Mouse (Mus musculus): ENCODE measurements at regions not wholly inside any gene's neighbourhood (a gene's known extent, or its start where the extent isn't known, plus 50 kb on each side); places are given as distances from the start of the nearest gene placed in this dataset.
"Not testable (repeated sequence)": the region's sequence is repeated elsewhere in the genome, so short reads cannot be mapped to it uniquely, and the experiment has no call there.

GRCm38 (mm10) chr9:14058592-14059227, 216.2 kb upstream of the Sesn3 start:
- no peak for DNase-seq (ENCODE audit: low spot score in 2 of 2)

GRCm38 (mm10) chr9:14059228-14059779, 215.6 kb upstream of the Sesn3 start:
- DNase-seq (ENCODE audit: low spot score in 2 of 2) = no peak

GRCm38 (mm10) chr9:14060257-14060656, 214.6 kb upstream of the Sesn3 start:
- DNase-seq (ENCODE audit: low spot score in 2 of 2) = no peak

GRCm38 (mm10) chr9:14061389-14061788, 213.5 kb upstream of the Sesn3 start:
- DNase-seq (ENCODE audit: low spot score in 2 of 2) = no peak

GRCm38 (mm10) chr9:14061840-14062239, 213.0 kb upstream of the Sesn3 start:
- DNase-seq (ENCODE audit: low spot score in 2 of 2) = no peak

GRCm38 (mm10) chr9:14062706-14063105, 212.2 kb upstream of the Sesn3 start:
- no peak for DNase-seq (ENCODE audit: low spot score in 2 of 2)

- not testable (repeated sequence) for DNase-seq (ENCODE audit: low spot score in 2 of 2)
Measured at GRCm38 (mm10) chr9:14066741-14067140, 208.1 kb upstream of the Sesn3 start.

GRCm38 (mm10) chr9:14069076-14069475, 205.8 kb upstream of the Sesn3 start:
- DNase-seq (ENCODE audit: low spot score in 2 of 2) = no peak

- no peak for DNase-seq (ENCODE audit: low spot score in 2 of 2)
Measured at GRCm38 (mm10) chr9:14069770-14070169, 205.1 kb upstream of the Sesn3 start.

GRCm38 (mm10) chr9:14071728-14072127, 203.1 kb upstream of the Sesn3 start:
- DNase-seq (ENCODE audit: low spot score in 2 of 2) = no peak

GRCm38 (mm10) chr9:14072950-14073349, 201.9 kb upstream of the Sesn3 start:
- DNase-seq (ENCODE audit: low spot score in 2 of 2) = no peak

GRCm38 (mm10) chr9:14074273-14074672, 200.6 kb upstream of the Sesn3 start:
- no peak for DNase-seq (ENCODE audit: low spot score in 2 of 2)

- DNase-seq (ENCODE audit: low spot score in 2 of 2) = not testable (repeated sequence)
Measured at GRCm38 (mm10) chr9:14074866-14075265, 200.0 kb upstream of the Sesn3 start.

GRCm38 (mm10) chr9:14075452-14075851, 199.4 kb upstream of the Sesn3 start:
- DNase-seq (ENCODE audit: low spot score in 2 of 2) = no peak

- DNase-seq (ENCODE audit: low spot score in 2 of 2) = no peak
Measured at GRCm38 (mm10) chr9:14075868-14076267, 199.0 kb upstream of the Sesn3 start.

GRCm38 (mm10) chr9:14076728-14077127, 198.1 kb upstream of the Sesn3 start:
- no peak for DNase-seq (ENCODE audit: low spot score in 2 of 2)

- DNase-seq (ENCODE audit: low spot score in 2 of 2) = no peak
Measured at GRCm38 (mm10) chr9:14081138-14081537, 193.7 kb upstream of the Sesn3 start.

- DNase-seq (ENCODE audit: low spot score in 2 of 2) = no peak
Measured at GRCm38 (mm10) chr9:14086201-14086600, 188.7 kb upstream of the Sesn3 start.

GRCm38 (mm10) chr9:14086611-14087010, 188.3 kb upstream of the Sesn3 start:
- no peak for DNase-seq (ENCODE audit: low spot score in 2 of 2)

GRCm38 (mm10) chr9:14087874-14088273, 187.0 kb upstream of the Sesn3 start:
- DNase-seq (ENCODE audit: low spot score in 2 of 2) = no peak

- DNase-seq (ENCODE audit: low spot score in 2 of 2) = peak in 1 of 2 experiments; percentile 18
Measured at GRCm38 (mm10) chr9:14089791-14090256, 185.0 kb upstream of the Sesn3 start.

GRCm38 (mm10) chr9:14090454-14090853, 184.4 kb upstream of the Sesn3 start:
- DNase-seq (ENCODE audit: low spot score in 2 of 2) = no peak

- no peak for DNase-seq (ENCODE audit: low spot score in 2 of 2)
Measured at GRCm38 (mm10) chr9:14091099-14091930, 183.6 kb upstream of the Sesn3 start.

Data from frontal cortex, postnatal 25 days (tissue).